In genomic region chr7:132764896-132765491, GRCm38 (mm10) we compare ENCODE assay signal across 17 mouse cellular contexts. TPM values are rescaled to one million over a fixed set of nuclear protein-coding genes. Genes with fewer than 3 reads are reported as not detected.
DNase-seq lines count a peak whose midpoint lies in the region; ATAC-seq and TF ChIP-seq lines count a peak whose summit lies in the region.
"Had no signal": no experiment of that assay in that cellular context is flagged by ENCODE, and none has a peak within 500 bp of the region (broad histone marks: within the 10 kb centered on the region; RNA-seq: fewer than 3 reads in every experiment).

No protein-coding gene starts in this region.

- peaks cover 33% of the 10 kb centered on the region for H3K4me1 ChIP-seq in kidney, adult 2 months (ENCODE audit: control insufficient read depth, insufficient read depth, low read length)
- H3K4me1 ChIP-seq in liver, embryonic 12.5 days, result peaks cover 69% of the 10 kb centered on the region
- H3K4me1 ChIP-seq in heart, embryonic 11.5 days (ENCODE audit: control insufficient read depth, insufficient read depth, low read length), result peaks cover 20% of the 10 kb centered on the region

- ATAC-seq in activated CD4-positive, CD25-positive, alpha-beta regulatory T cell, adult 4 months, result peak; percentile 49
- no peak for ATAC-seq in liver, embryonic 12.5 days
- no peak for ATAC-seq in heart, embryonic 11.5 days (replicated peaks; ENCODE audit: insufficient number of reproducible peaks, low FRiP score, low TSS enrichment)
- ATAC-seq: midbrain, embryonic 16.5 days had no signal

- TF ChIP-seq CTCF in kidney, adult 2 months (conservative IDR thresholded peaks at IDR 0.05; ENCODE audit: insufficient read depth, insufficient read length, low read depth, low read length), result no peak

- 49% methylated on average over 4 of the region's 4 CpGs for whole genome bisulfite sequencing in kidney, adult 2 months
- 81% methylated on average over 4 of the region's 4 CpGs for WGBS in liver, embryonic 12.5 days (ENCODE audit: insufficient replicate concordance)
- WGBS in heart, embryonic 11.5 days (ENCODE audit: insufficient replicate concordance), result 68% methylated on average over 4 of the region's 4 CpGs

- H3K9ac ChIP-seq in liver, embryonic 12.5 days, result peak overlapping the region; percentile 25; the same call in 1 of the 2 replicates
- no peak overlapping the region for H3K9ac ChIP-seq in heart, embryonic 11.5 days (ENCODE audit: low read depth, low read length)
- H3K9ac ChIP-seq: hindbrain, embryonic 14.5 days; limb, embryonic 12.5 days; neural tube, embryonic 13.5 days had no signal

- no peaks in the 10 kb centered on the region for H3K9me3 ChIP-seq in liver, embryonic 12.5 days (replicated peaks)
- H3K9me3 ChIP-seq in heart, embryonic 11.5 days (replicated peaks; ENCODE audit: control insufficient read depth, low read length), result no peaks in the 10 kb centered on the region
- H3K9me3 ChIP-seq: limb, embryonic 12.5 days; neural tube, embryonic 13.5 days had no signal

- no peaks in the 10 kb centered on the region for H3K27me3 ChIP-seq in kidney, adult 2 months (replicated peaks; ENCODE audit: control insufficient read depth, insufficient read depth, low read length)
- no peaks in the 10 kb centered on the region for H3K27me3 ChIP-seq in liver, embryonic 12.5 days (replicated peaks)
- H3K27me3 ChIP-seq in heart, embryonic 11.5 days (ENCODE audit: control insufficient read depth, insufficient read depth, low read length), result no peaks in the 10 kb centered on the region
- H3K27me3 ChIP-seq: limb, embryonic 12.5 days; neural tube, embryonic 13.5 days had no signal

- peak overlapping the region; percentile 53 for H3K4me2 ChIP-seq in liver, embryonic 12.5 days
- no peak overlapping the region for H3K4me2 ChIP-seq in heart, embryonic 11.5 days
- H3K4me2 ChIP-seq: hindbrain, embryonic 14.5 days; limb, embryonic 12.5 days; neural tube, embryonic 13.5 days had no signal

- peak overlapping the region; percentile 93 for H3K27ac ChIP-seq in kidney, adult 2 months (ENCODE audit: insufficient read depth, low read depth, low read length)
- H3K27ac ChIP-seq in liver, embryonic 12.5 days, result peak overlapping the region; percentile 94
- no peak overlapping the region for H3K27ac ChIP-seq in heart, embryonic 11.5 days (ENCODE audit: low read depth, low read length)
- H3K27ac ChIP-seq: hindbrain, embryonic 14.5 days; limb, embryonic 12.5 days; neural tube, embryonic 13.5 days had no signal

- H3K4me3 ChIP-seq in kidney, adult 2 months (ENCODE audit: insufficient read depth, low read depth, low read length), result no peak overlapping the region
- no peak overlapping the region for H3K4me3 ChIP-seq in liver, embryonic 12.5 days
- no peak overlapping the region for H3K4me3 ChIP-seq in heart, embryonic 11.5 days (ENCODE audit: low read depth, low read length)
- H3K4me3 ChIP-seq: limb, embryonic 12.5 days; neural tube, embryonic 13.5 days had no signal

- no peak for TF ChIP-seq POLR2A in kidney, adult 2 months (IDR thresholded peaks at IDR 0.05; ENCODE audit: low read depth, low read length)

- no peaks in the 10 kb centered on the region for H3K36me3 ChIP-seq in kidney, adult 2 months (ENCODE audit: control insufficient read depth, insufficient read depth, low read length)
- peaks cover 89% of the 10 kb centered on the region for H3K36me3 ChIP-seq in liver, embryonic 12.5 days
- no peaks in the 10 kb centered on the region; the same call in 1 of the 2 replicates for H3K36me3 ChIP-seq in heart, embryonic 11.5 days (ENCODE audit: control insufficient read depth, insufficient read depth, low read length)

- DNase-seq in kidney, adult 2 months, result peak; percentile 48
- DNase-seq in kidney, postnatal 14 days, result no peak
- peak; percentile 41 for DNase-seq in A20 (ENCODE audit: low read depth, low spot score)
- DNase-seq in ovary, postnatal 36 days (ENCODE audit: low spot score), result no peak
- DNase-seq in lung, postnatal 36 days, result no peak
- DNase-seq: cerebellum, adult 9-10 months; embryo, embryonic 11 days; lung, postnatal 4 days; retina, postnatal 1 day; spleen, adult 18-20 months had no signal

RNA-seq across cellular contexts. Expression of gene Fam53b, which starts 48.7 kb away (rescaled TPM):
- polyA plus RNA-seq in kidney, adult 2 months (2012; rRNA removed), result 29.3 and 31.1 TPM in 2 replicates
- 10 to 100 TPM; 78.0 to 82.5 TPM for polyA plus RNA-seq in activated CD4-positive, CD25-positive, alpha-beta regulatory T cell, adult 4 months (2017; shearing (Covaris generic))
- polyA plus RNA-seq in liver, embryonic 12.5 days (2016; fragmentation: Nextera tagmentation; extraction: Ambion mirVana), result 27.2 and 28.8 TPM in 2 replicates
- polyA plus RNA-seq in heart, embryonic 11.5 days (2014; fragmentation: Nextera tagmentation; extraction: Ambion mirVana), result 11.9 and 14.5 TPM in 2 replicates

Comparison
In these comparisons a context has a peak if more than half of its experiments do, and no peak if none do; other contexts are left out.
1. DNase-seq: peak in kidney, adult 2 months (single experiment) and A20 (single experiment); none in kidney, postnatal 14 days (single experiment), ovary, postnatal 36 days (single experiment) and lung, postnatal 36 days (single experiment).